Comparison of ENCODE assay signal across 22 mouse cellular contexts in the genomic region with DNA sequence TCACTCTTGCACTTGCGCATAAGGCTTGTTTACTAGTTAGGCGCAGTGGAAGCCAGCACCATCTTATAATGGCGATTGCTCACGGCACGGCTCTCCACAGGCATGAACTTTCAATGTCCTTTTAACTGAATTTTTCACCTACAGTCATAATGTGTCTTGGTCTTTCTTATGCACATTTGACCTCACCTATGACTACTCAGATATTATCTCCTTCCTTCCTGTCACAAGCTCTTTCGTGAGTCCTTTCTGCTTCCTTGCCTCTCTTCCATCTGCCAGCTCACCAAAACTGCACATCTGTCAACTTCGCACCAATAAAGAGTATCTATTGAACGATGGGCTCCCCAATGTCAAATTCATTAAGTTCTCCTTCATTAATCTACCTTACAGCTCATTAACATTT. TPM values are rescaled to one million over a fixed set of nuclear protein-coding genes. Genes with fewer than 3 reads are reported as not detected.
DNase-seq lines count a peak whose midpoint lies in the region; ATAC-seq lines count a peak whose summit lies in the region.
"Had no signal": no experiment of that assay in that cellular context is flagged by ENCODE, and none has a peak within 500 bp of the region (broad histone marks: within the 10 kb centered on the region; RNA-seq: fewer than 3 reads in every experiment).

No protein-coding gene starts in this region.

- peak; percentile 40 for DNase-seq in CD4-positive helper T cell, adult 2 months (ENCODE audit: low read depth, low spot score)
- peak; percentile 34 for DNase-seq in CD4-positive, CD25-positive, alpha-beta regulatory T cell, adult 2 months (ENCODE audit: low read depth, low spot score)
- DNase-seq in urinary bladder, postnatal 4 days (ENCODE audit: low spot score in 2 of 2) = no peak
- no peak for DNase-seq in layer of hippocampus, postnatal 25 days (ENCODE audit: extremely low spot score in 1 of 2, low spot score in 1 of 2)
- no peak for DNase-seq in layer of hippocampus, postnatal 14 days (ENCODE audit: low spot score in 2 of 2)
- DNase-seq: adrenal gland, adult 2 months; adrenal gland, postnatal 10 days; adrenal gland, postnatal 36 days; cerebellum, adult 11-12 months; cerebellum, adult 2 months; cerebellum, adult 9-10 months; cerebellum, postnatal 10 days; cerebellum, postnatal 25 days; forebrain, postnatal 0 days had no signal

- peak; percentile 48 for ATAC-seq in activated CD4-positive, CD25-positive, alpha-beta regulatory T cell, adult 4 months
- ATAC-seq in inflammation-experienced regulatory T-cells, adult 6 months = peak; percentile 55
- ATAC-seq: forebrain, embryonic 13.5 days; forebrain, embryonic 15.5 days; forebrain, postnatal 0 days; Patski had no signal

RNA-seq across cellular contexts. Expression of gene Klrg1, which starts 20.1 kb away (rescaled TPM):
- 10 to 100 TPM; 32.4 to 41.6 TPM for polyA plus RNA-seq in activated CD4-positive, CD25-positive, alpha-beta regulatory T cell, adult 4 months (2017; shearing (Covaris generic))
- polyA plus RNA-seq in inflammation-experienced regulatory T-cells, adult 6 months (2017; shearing (Covaris generic)) = 10 to 100 TPM; 31.8 to 88.8 (median 33.5) TPM
- under 1 TPM; 0.42 to 0.69 TPM for total RNA-seq in layer of hippocampus, postnatal 25 days (2021)
- under 1 TPM; 0.26 to 0.39 TPM for total RNA-seq in layer of hippocampus, postnatal 14 days (2021)
- polyA plus RNA-seq: adrenal gland, adult 2 months; C2C12; embryonic facial prominence, embryonic 10.5 days; forebrain, embryonic 11.5 days; Patski had no signal

RNA-seq across cellular contexts. Expression of gene M6pr, which starts 46.0 kb away (rescaled TPM):
- polyA plus RNA-seq in activated CD4-positive, CD25-positive, alpha-beta regulatory T cell, adult 4 months (2017; shearing (Covaris generic)) = 100 to 1,000 TPM; 227 to 271 TPM
- polyA plus RNA-seq in inflammation-experienced regulatory T-cells, adult 6 months (2017; shearing (Covaris generic)) = 100 to 1,000 TPM; 251 to 357 (median 252) TPM
- 10 to 100 TPM; 67.1 to 73.0 TPM for total RNA-seq in layer of hippocampus, postnatal 25 days (2021)
- total RNA-seq in layer of hippocampus, postnatal 14 days (2021) = 10 to 100 TPM; 55.3 to 57.5 TPM

Comparison
In these comparisons a context has a peak if more than half of its experiments do, and no peak if none do; other contexts are left out.
1. DNase-seq: peak in CD4-positive helper T cell, adult 2 months (single experiment) and CD4-positive, CD25-positive, alpha-beta regulatory T cell, adult 2 months (single experiment); none in urinary bladder, postnatal 4 days (0 of 2), layer of hippocampus, postnatal 25 days (0 of 2) and layer of hippocampus, postnatal 14 days (0 of 2).